Mouse (Mus musculus): ENCODE data around the gene Macrod2. TPM values are rescaled to one million over a fixed set of nuclear protein-coding genes. Genes with fewer than 3 reads are reported as not detected.

The Macrod2 gene
- total RNA-seq, 1 experiment from 2014 or later: 7.7 TPM

- no peak for ATAC-seq (replicated peaks in 1 of 2; ENCODE audit: insufficient read depth in 1 of 2, low FRiP score in 2 of 2, low TSS enrichment in 1 of 2, low read depth in 1 of 2, poor library complexity in 2 of 2, severe bottlenecking in 2 of 2)
These were observed 1954.7 kb downstream of the Macrod2 start for GRCm38 (mm10) chr2:142349805-142350204.

- ATAC-seq (replicated peaks in 1 of 2; ENCODE audit: insufficient read depth in 1 of 2, low FRiP score in 2 of 2, low TSS enrichment in 1 of 2, low read depth in 1 of 2, poor library complexity in 2 of 2, severe bottlenecking in 2 of 2): no peak
These were observed 1967.8 kb downstream of the Macrod2 start for GRCm38 (mm10) chr2:142362888-142363287.

- no peak for ATAC-seq (replicated peaks in 1 of 2; ENCODE audit: insufficient read depth in 1 of 2, low FRiP score in 2 of 2, low TSS enrichment in 1 of 2, low read depth in 1 of 2, poor library complexity in 2 of 2, severe bottlenecking in 2 of 2)
These were observed 1978.9 kb downstream of the Macrod2 start for GRCm38 (mm10) chr2:142373978-142374377.

- ATAC-seq (replicated peaks in 1 of 2; ENCODE audit: insufficient read depth in 1 of 2, low FRiP score in 2 of 2, low TSS enrichment in 1 of 2, low read depth in 1 of 2, poor library complexity in 2 of 2, severe bottlenecking in 2 of 2): no peak
These were observed 1985.5 kb downstream of the Macrod2 start for GRCm38 (mm10) chr2:142380563-142380962.

GRCm38 (mm10) chr2:142381081-142381579, 1986.0 kb downstream of the Macrod2 start:
- ATAC-seq (replicated peaks in 1 of 2; ENCODE audit: insufficient read depth in 1 of 2, low FRiP score in 2 of 2, low TSS enrichment in 1 of 2, low read depth in 1 of 2, poor library complexity in 2 of 2, severe bottlenecking in 2 of 2): no peak

GRCm38 (mm10) chr2:142393546-142393945, 1998.4 kb downstream of the Macrod2 start:
- no peak for ATAC-seq (replicated peaks in 1 of 2; ENCODE audit: insufficient read depth in 1 of 2, low FRiP score in 2 of 2, low TSS enrichment in 1 of 2, low read depth in 1 of 2, poor library complexity in 2 of 2, severe bottlenecking in 2 of 2)

- no peak for ATAC-seq (replicated peaks in 1 of 2; ENCODE audit: insufficient read depth in 1 of 2, low FRiP score in 2 of 2, low TSS enrichment in 1 of 2, low read depth in 1 of 2, poor library complexity in 2 of 2, severe bottlenecking in 2 of 2)
These were observed 2004.4 kb downstream of the Macrod2 start for GRCm38 (mm10) chr2:142399490-142399889.

GRCm38 (mm10) chr2:142400781-142401180, 2005.7 kb downstream of the Macrod2 start:
- ATAC-seq (replicated peaks in 1 of 2; ENCODE audit: insufficient read depth in 1 of 2, low FRiP score in 2 of 2, low TSS enrichment in 1 of 2, low read depth in 1 of 2, poor library complexity in 2 of 2, severe bottlenecking in 2 of 2): no peak

GRCm38 (mm10) chr2:142401359-142401758, 2006.2 kb downstream of the Macrod2 start:
- ATAC-seq (replicated peaks in 1 of 2; ENCODE audit: insufficient read depth in 1 of 2, low FRiP score in 2 of 2, low TSS enrichment in 1 of 2, low read depth in 1 of 2, poor library complexity in 2 of 2, severe bottlenecking in 2 of 2): no peak

GRCm38 (mm10) chr2:142403394-142403793, 2008.3 kb downstream of the Macrod2 start:
- no peak for ATAC-seq (replicated peaks in 1 of 2; ENCODE audit: insufficient read depth in 1 of 2, low FRiP score in 2 of 2, low TSS enrichment in 1 of 2, low read depth in 1 of 2, poor library complexity in 2 of 2, severe bottlenecking in 2 of 2)

- no peak for ATAC-seq (replicated peaks in 1 of 2; ENCODE audit: insufficient read depth in 1 of 2, low FRiP score in 2 of 2, low TSS enrichment in 1 of 2, low read depth in 1 of 2, poor library complexity in 2 of 2, severe bottlenecking in 2 of 2)
These were observed 2009.2 kb downstream of the Macrod2 start for GRCm38 (mm10) chr2:142404321-142404720.

GRCm38 (mm10) chr2:142407341-142407740, 2012.2 kb downstream of the Macrod2 start:
- ATAC-seq (replicated peaks in 1 of 2; ENCODE audit: insufficient read depth in 1 of 2, low FRiP score in 2 of 2, low TSS enrichment in 1 of 2, low read depth in 1 of 2, poor library complexity in 2 of 2, severe bottlenecking in 2 of 2): no peak

- ATAC-seq (replicated peaks in 1 of 2; ENCODE audit: insufficient read depth in 1 of 2, low FRiP score in 2 of 2, low TSS enrichment in 1 of 2, low read depth in 1 of 2, poor library complexity in 2 of 2, severe bottlenecking in 2 of 2): no peak
These were observed 2015.0 kb downstream of the Macrod2 start for GRCm38 (mm10) chr2:142410124-142410523.

GRCm38 (mm10) chr2:142433126-142433525, 2038.0 kb downstream of the Macrod2 start:
- ATAC-seq (replicated peaks in 1 of 2; ENCODE audit: insufficient read depth in 1 of 2, low FRiP score in 2 of 2, low TSS enrichment in 1 of 2, low read depth in 1 of 2, poor library complexity in 2 of 2, severe bottlenecking in 2 of 2): no peak

GRCm38 (mm10) chr2:142434731-142435130, 2039.6 kb downstream of the Macrod2 start:
- ATAC-seq (replicated peaks in 1 of 2; ENCODE audit: insufficient read depth in 1 of 2, low FRiP score in 2 of 2, low TSS enrichment in 1 of 2, low read depth in 1 of 2, poor library complexity in 2 of 2, severe bottlenecking in 2 of 2): no peak

- ATAC-seq (replicated peaks in 1 of 2; ENCODE audit: insufficient read depth in 1 of 2, low FRiP score in 2 of 2, low TSS enrichment in 1 of 2, low read depth in 1 of 2, poor library complexity in 2 of 2, severe bottlenecking in 2 of 2): no peak
These were observed 2042.7 kb downstream of the Macrod2 start for GRCm38 (mm10) chr2:142437606-142438461.
